Mouse (Mus musculus) olfactory bulb, adult 2 months (tissue): ENCODE measurements around the gene Gpt2. TPM values are rescaled to one million over a fixed set of nuclear protein-coding genes. Genes with fewer than 3 reads are reported as not detected.

Experiments used
- H3K27ac ChIP-seq: fragments of 200-500 bp; 2 replicates; pipeline ENCODE4 v1.5.1; 2012; ENCODE audit warnings: low read depth, low read length; ENCODE audit not compliant: insufficient read depth
- H3K4me1 ChIP-seq: fragments of 200-500 bp; 2 replicates; pipeline ENCODE4 v1.6.1; 2012; ENCODE audit warnings: low read length; ENCODE audit not compliant: control insufficient read depth, insufficient read depth
- H3K4me3 ChIP-seq: fragments of 200-500 bp; 2 replicates; pipeline ENCODE4 v1.5.1; 2012; ENCODE audit warnings: mild to moderate bottlenecking, low read depth, low read length, moderate library complexity; ENCODE audit not compliant: insufficient read depth
- CTCF ChIP-seq: fragments of 200-500 bp; IDR thresholded peaks from 2 replicates; pipeline ENCODE4 v1.5.1; 2012; ENCODE audit warnings: low read depth, mild to moderate bottlenecking, low read length, moderate library complexity; ENCODE audit not compliant: insufficient read depth
- POLR2A ChIP-seq: fragments of 200-500 bp; IDR thresholded peaks from 2 replicates; pipeline ENCODE4 v1.6.1; 2012; ENCODE audit warnings: mild to moderate bottlenecking, low read depth, low read length, moderate library complexity; ENCODE audit not compliant: insufficient read depth
- WGBS: fragments of 180-500 bp; shearing (Covaris S2); methylation state at CpG from one replicate; pipeline ENCODE4 v1.1.7; 2018; 5-methylcytosine and 5-hydroxymethylcytosine counted together
- polyA plus RNA-seq: library from polyadenylated mRNA; stranded (reverse); fragments of >200 nt; gene quantifications from 2 replicates; pipeline ENCODE4 v1.2.4, GENCODE M21; 2012; ENCODE audit warnings: low replicate concordance; ENCODE audit not compliant: missing spikeins, insufficient read depth, insufficient read length

Gene Gpt2
- polyA plus RNA-seq, 1 experiment, result not detected

GRCm38 (mm10) chr8:85531471-85531870 is 39.1 kb downstream of the Gpt2 start:
- WGBS, result 87% methylated on average over 3 of the region's 3 CpGs
- no peaks in the 10 kb centered on the region for H3K4me1 ChIP-seq
- H3K27ac ChIP-seq, result no peak overlapping the region
- no peak overlapping the region for H3K4me3 ChIP-seq
- TF ChIP-seq CTCF, result no peak
- TF ChIP-seq POLR2A, result no peak

- Histone ChIP-seq H3K4me3 (no peak overlapping the region), H3K27ac (no peak overlapping the region), H3K4me1 (no peaks in the 10 kb centered on the region)
- 91% methylated on average over 4 of the region's 4 CpGs for WGBS
- no peak for TF ChIP-seq CTCF
- no peak for TF ChIP-seq POLR2A
Observed at GRCm38 (mm10) chr8:85532843-85533242, 40.5 kb downstream of the Gpt2 start.

- Histone ChIP-seq H3K4me3 (no peak overlapping the region), H3K27ac (no peak overlapping the region), H3K4me1 (no peaks in the 10 kb centered on the region)
- no peak for TF ChIP-seq CTCF
- no peak for TF ChIP-seq POLR2A
- WGBS, result 95% methylated on average over 2 of the region's 2 CpGs
Observed at GRCm38 (mm10) chr8:85533434-85533833, 41.1 kb downstream of the Gpt2 start.

- TF ChIP-seq POLR2A (no peak), CTCF (no peak)
- WGBS, result 55% methylated on average over 1 of the region's 1 CpGs
- no peak overlapping the region for H3K27ac ChIP-seq
- no peak overlapping the region for H3K4me3 ChIP-seq
- no peaks in the 10 kb centered on the region for H3K4me1 ChIP-seq
Observed at GRCm38 (mm10) chr8:85534163-85534562, 41.8 kb downstream of the Gpt2 start.

- H3K4me1 ChIP-seq, result no peaks in the 10 kb centered on the region
- 93% methylated on average over 2 of the region's 2 CpGs for WGBS
- TF ChIP-seq CTCF (no peak), POLR2A (no peak)
- H3K4me3 ChIP-seq, result no peak overlapping the region
- H3K27ac ChIP-seq, result no peak overlapping the region
Observed at GRCm38 (mm10) chr8:85536332-85536731, 44.0 kb downstream of the Gpt2 start.

- Histone ChIP-seq H3K27ac (no peak overlapping the region), H3K4me1 (no peaks in the 10 kb centered on the region), H3K4me3 (no peak overlapping the region)
- whole genome bisulfite sequencing, result 76% methylated on average over 1 of the region's 1 CpGs
- TF ChIP-seq POLR2A (no peak), CTCF (no peak)
Observed at GRCm38 (mm10) chr8:85551934-85552333, 59.6 kb downstream of the Gpt2 start.

- H3K27ac ChIP-seq, result peak overlapping the region; percentile 78
- H3K4me3 ChIP-seq, result peak overlapping the region; percentile 98
- H3K4me1 ChIP-seq, result no peaks in the 10 kb centered on the region
- TF ChIP-seq POLR2A (no peak), CTCF (no peak)
- under 1% methylated on average over 66 of the region's 66 CpGs for WGBS
Observed at GRCm38 (mm10) chr8:85554391-85555180, 62.2 kb downstream of the Gpt2 start.

GRCm38 (mm10) chr8:85555181-85556145 is 63.1 kb downstream of the Gpt2 start, which contains the start of gene Dnaja2:
Gene Dnaja2 (minus strand): TSS chr8:85555344.
- TF ChIP-seq POLR2A, result peak; percentile 92
- no peak for TF ChIP-seq CTCF
- WGBS, result under 1% methylated on average over 77 of the region's 77 CpGs
- Histone ChIP-seq H3K4me1 (no peaks in the 10 kb centered on the region), H3K27ac (peak within 1 kb of the TSS; percentile 78), H3K4me3 (peak within 1 kb of the TSS; percentile 98)
